Mouse (Mus musculus): ENCODE measurements around the gene Rsbn1.

The Rsbn1 gene

GRCm38 (mm10) chr3:103960622-103961021 is 46.7 kb downstream of the Rsbn1 start:
- no peak for DNase-seq

GRCm38 (mm10) chr3:103967231-103967630 is 53.3 kb downstream of the Rsbn1 start:
- DNase-seq: peak in 1 of 2 experiments; percentile 6

GRCm38 (mm10) chr3:103967861-103968691 is 54.2 kb downstream of the Rsbn1 start, which contains the start of gene Phtf1:
TSS of gene Phtf1 (plus strand) at chr3:103968110.
- DNase-seq: peak; percentile 91 to 92

- DNase-seq: peak; percentile 85 to 86
Observed at GRCm38 (mm10) chr3:103968701-103969100, 54.8 kb downstream of the Rsbn1 start.

- DNase-seq: no peak
Observed at GRCm38 (mm10) chr3:103971157-103971556, 57.2 kb downstream of the Rsbn1 start.

- no peak for DNase-seq
Observed at GRCm38 (mm10) chr3:103984556-103984955, 70.6 kb downstream of the Rsbn1 start.

GRCm38 (mm10) chr3:103985194-103985593 is 71.3 kb downstream of the Rsbn1 start:
- DNase-seq: no peak

GRCm38 (mm10) chr3:103987831-103988432 is 74.0 kb downstream of the Rsbn1 start:
- DNase-seq: no peak

- DNase-seq: no peak
Observed at GRCm38 (mm10) chr3:103989352-103989751, 75.4 kb downstream of the Rsbn1 start.

- no peak for DNase-seq
Observed at GRCm38 (mm10) chr3:103991271-103991670, 77.4 kb downstream of the Rsbn1 start.

GRCm38 (mm10) chr3:103998724-103999123 is 84.8 kb downstream of the Rsbn1 start:
- DNase-seq: no peak

- DNase-seq: peak; percentile 12 to 38
Observed at GRCm38 (mm10) chr3:104006896-104007466, 93.1 kb downstream of the Rsbn1 start.

- peak; percentile 62 to 69 for DNase-seq
Observed at GRCm38 (mm10) chr3:104007479-104007878, 93.6 kb downstream of the Rsbn1 start.

GRCm38 (mm10) chr3:104009924-104010662 is 96.2 kb downstream of the Rsbn1 start:
- no peak for DNase-seq

- DNase-seq: no peak
Observed at GRCm38 (mm10) chr3:104011972-104012371, 98.1 kb downstream of the Rsbn1 start.

Data from cerebellum, postnatal 10 days (tissue).